Mouse (Mus musculus) thymus, adult 2 months (tissue): ENCODE measurements around the gene Hdac4. TPM values are rescaled to one million over a fixed set of nuclear protein-coding genes. Genes with fewer than 3 reads are reported as not detected.

Source experiments
- DNase-seq: peaks from one replicate; pipeline ENCODE4 v3.0.0; 2021
- H3K27ac ChIP-seq: fragments of 200-500 bp; 2 replicates; pipeline ENCODE4 v1.5.1; 2012; ENCODE audit warnings: low read length, control low read depth; ENCODE audit not compliant: control insufficient read depth, insufficient read depth
- H3K27me3 ChIP-seq: fragments of 200-500 bp; 2 replicates; pipeline ENCODE4 v1.6.1; 2012; ENCODE audit warnings: mild to moderate bottlenecking, low read length, moderate library complexity, mixed read lengths; ENCODE audit not compliant: control insufficient read depth, insufficient read depth
- H3K36me3 ChIP-seq: fragments of 200-500 bp; 2 replicates; pipeline ENCODE4 v1.6.1; 2012; ENCODE audit warnings: mild to moderate bottlenecking, low read length, moderate library complexity; ENCODE audit not compliant: control insufficient read depth, insufficient read depth
- H3K4me1 ChIP-seq: fragments of 200-500 bp; replicated peaks from 2 replicates; pipeline ENCODE4 v1.6.1; 2012; ENCODE audit warnings: low read length; ENCODE audit not compliant: control insufficient read depth, insufficient read depth
- H3K4me3 ChIP-seq: fragments of 200-500 bp; 2 replicates; pipeline ENCODE4 v1.5.1; 2012; ENCODE audit warnings: mild to moderate bottlenecking, low read length, control low read depth, moderate library complexity; ENCODE audit not compliant: control insufficient read depth, insufficient read depth
- CTCF ChIP-seq: fragments of 200-500 bp; IDR thresholded peaks from 2 replicates; pipeline ENCODE4 v1.5.1; 2012; ENCODE audit warnings: mild to moderate bottlenecking, control low read depth, low read length, moderate library complexity, borderline replicate concordance; ENCODE audit not compliant: control insufficient read depth, poor library complexity, insufficient read depth; ENCODE audit errors: extremely low read depth
- POLR2A ChIP-seq: fragments of 200-500 bp; IDR thresholded peaks from 2 replicates; pipeline ENCODE4 v1.6.1; 2012; ENCODE audit warnings: mild to moderate bottlenecking, low read length, control low read depth, moderate library complexity; ENCODE audit not compliant: control insufficient read depth, poor library complexity, insufficient read depth; ENCODE audit errors: extremely low read depth
- WGBS: fragments of 180-500 bp; shearing (Covaris S2); methylation state at CpG from one replicate; pipeline ENCODE4 v1.1.7; 2018; 5-methylcytosine and 5-hydroxymethylcytosine counted together
- polyA plus RNA-seq: library from polyadenylated mRNA; depleted of rRNA; stranded (reverse); fragments of >200 nt; gene quantifications from 2 replicates; pipeline ENCODE4 v1.2.3, GENCODE M21; 2012

Gene Hdac4
- polyA plus RNA-seq, 1 experiment, result 33.2 TPM

- no peak for DNase-seq
- Histone ChIP-seq H3K36me3 (no peaks in the 10 kb centered on the region), H3K27me3 (no peaks in the 10 kb centered on the region), H3K4me1 (peaks cover 21% of the 10 kb centered on the region), H3K4me3 (no peak overlapping the region), H3K27ac (no peak overlapping the region)
- 90% methylated on average over 3 of the region's 3 CpGs for WGBS
- TF ChIP-seq CTCF (no peak), POLR2A (no peak)
Observed at GRCm38 (mm10) chr1:92050566-92050965, 144.9 kb downstream of the Hdac4 start.

- no peak for DNase-seq
- WGBS, result 74% methylated on average over 4 of the region's 4 CpGs
- Histone ChIP-seq H3K27ac (no peak overlapping the region), H3K4me1 (peaks cover 20% of the 10 kb centered on the region), H3K27me3 (no peaks in the 10 kb centered on the region), H3K4me3 (no peak overlapping the region), H3K36me3 (no peaks in the 10 kb centered on the region)
- TF ChIP-seq CTCF (no peak), POLR2A (no peak)
Observed at GRCm38 (mm10) chr1:92048415-92049354, 146.8 kb downstream of the Hdac4 start.

- DNase-seq, result no peak
- peaks cover 3% of the 10 kb centered on the region for H3K4me1 ChIP-seq
- no peaks in the 10 kb centered on the region for H3K36me3 ChIP-seq
- 94% methylated on average over 1 of the region's 1 CpGs for WGBS
- no peak overlapping the region for H3K4me3 ChIP-seq
- H3K27me3 ChIP-seq, result no peaks in the 10 kb centered on the region
- TF ChIP-seq CTCF, result no peak
- TF ChIP-seq POLR2A, result no peak
- no peak overlapping the region for H3K27ac ChIP-seq
Observed at GRCm38 (mm10) chr1:92045671-92046070, 149.8 kb downstream of the Hdac4 start.

- no peak for DNase-seq
- WGBS, result 90% methylated on average over 3 of the region's 3 CpGs
- TF ChIP-seq CTCF, result no peak
- no peak for TF ChIP-seq POLR2A
- Histone ChIP-seq H3K27ac (no peak overlapping the region), H3K36me3 (no peaks in the 10 kb centered on the region), H3K4me1 (no peaks in the 10 kb centered on the region), H3K27me3 (no peaks in the 10 kb centered on the region), H3K4me3 (no peak overlapping the region)
Observed at GRCm38 (mm10) chr1:92044868-92045267, 150.6 kb downstream of the Hdac4 start.

GRCm38 (mm10) chr1:92043989-92044388 lies 151.5 kb downstream of the Hdac4 start:
- TF ChIP-seq CTCF (no peak), POLR2A (no peak)
- Histone ChIP-seq H3K36me3 (no peaks in the 10 kb centered on the region), H3K4me3 (no peak overlapping the region), H3K27ac (no peak overlapping the region), H3K27me3 (no peaks in the 10 kb centered on the region), H3K4me1 (no peaks in the 10 kb centered on the region)
- DNase-seq, result no peak

- DNase-seq, result no peak
- Histone ChIP-seq H3K36me3 (no peaks in the 10 kb centered on the region), H3K4me1 (no peaks in the 10 kb centered on the region), H3K27me3 (no peaks in the 10 kb centered on the region), H3K27ac (no peak overlapping the region), H3K4me3 (no peak overlapping the region)
- WGBS, result 89% methylated on average over 3 of the region's 3 CpGs
- TF ChIP-seq POLR2A (no peak), CTCF (no peak)
Observed at GRCm38 (mm10) chr1:92042126-92042525, 153.4 kb downstream of the Hdac4 start.

- Histone ChIP-seq H3K27ac (no peak overlapping the region), H3K4me1 (no peaks in the 10 kb centered on the region), H3K27me3 (no peaks in the 10 kb centered on the region), H3K36me3 (no peaks in the 10 kb centered on the region), H3K4me3 (no peak overlapping the region)
- no peak for DNase-seq
- TF ChIP-seq POLR2A (no peak), CTCF (no peak)
- 98% methylated on average over 3 of the region's 3 CpGs for WGBS
Observed at GRCm38 (mm10) chr1:92041290-92041689, 154.2 kb downstream of the Hdac4 start.

- DNase-seq, result no peak
- H3K27me3 ChIP-seq, result no peaks in the 10 kb centered on the region
- no peak overlapping the region for H3K4me3 ChIP-seq
- H3K27ac ChIP-seq, result no peak overlapping the region
- H3K36me3 ChIP-seq, result no peaks in the 10 kb centered on the region
- H3K4me1 ChIP-seq, result no peaks in the 10 kb centered on the region
- 94% methylated on average over 1 of the region's 1 CpGs for WGBS
- TF ChIP-seq POLR2A (no peak), CTCF (no peak)
Observed at GRCm38 (mm10) chr1:92038714-92039113, 156.8 kb downstream of the Hdac4 start.
